ENCODE assay signal across 12 mouse cellular contexts in the genomic region with DNA sequence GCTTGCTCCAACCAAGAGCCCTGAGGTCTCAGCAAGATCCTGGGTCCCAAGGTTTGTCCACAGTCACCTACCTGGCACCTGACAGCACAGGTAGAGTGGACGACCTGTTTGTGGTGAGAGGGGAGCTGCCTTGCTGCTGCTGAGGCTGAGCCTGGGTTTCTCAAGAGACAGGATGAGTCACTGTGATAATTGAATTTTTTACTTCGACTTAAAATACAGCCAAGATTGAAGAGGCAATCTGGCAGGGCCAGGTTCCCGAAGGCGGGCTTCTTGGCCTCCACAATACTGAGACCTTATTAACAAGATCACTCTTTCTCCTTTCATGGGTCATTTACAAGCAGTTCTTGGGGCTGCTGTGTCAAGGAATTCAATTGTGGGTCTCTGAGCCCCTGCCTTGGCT.
DNase-seq lines count a peak whose midpoint lies in the region; ATAC-seq and TF ChIP-seq lines count a peak whose summit lies in the region.
"Had no signal": no experiment of that assay in that cellular context is flagged by ENCODE, and none has a peak within 500 bp of the region (broad histone marks: within the 10 kb centered on the region; RNA-seq: fewer than 3 reads in every experiment).

No protein-coding gene starts in this region.

- no peaks in the 10 kb centered on the region; the same call in 1 of the 2 replicates for H3K36me3 ChIP-seq in heart, adult 2 months (ENCODE audit: control insufficient read depth, insufficient read depth, low read length)
- peaks cover 16% of the 10 kb centered on the region for H3K36me3 ChIP-seq in lung, embryonic 15.5 days
- H3K36me3 ChIP-seq in forebrain, embryonic 13.5 days (ENCODE audit: poor library complexity, severe bottlenecking) = peaks cover 53% of the 10 kb centered on the region

- DNase-seq in adrenal gland, adult 2 months = peak; percentile 40
- no peak for DNase-seq in adrenal gland, adult 8-10 months
- DNase-seq in heart, adult 2 months = peak; percentile 24 to 27
- DNase-seq in heart, postnatal 4 days = no peak
- DNase-seq in lung, adult 18-20 months = no peak
- DNase-seq in right cerebral cortex, postnatal 36 days (ENCODE audit: low spot score in 2 of 2) = peak; percentile 17 to 30

- ATAC-seq in lung, embryonic 15.5 days (ENCODE audit: borderline replicate concordance, extremely low read depth, low FRiP score, low TSS enrichment) = no peak
- no peak for ATAC-seq in forebrain, embryonic 13.5 days

- no peak overlapping the region for H3K4me3 ChIP-seq in heart, adult 2 months
- H3K4me3 ChIP-seq in lung, embryonic 15.5 days = no peak overlapping the region
- H3K4me3 ChIP-seq in forebrain, embryonic 13.5 days = no peak overlapping the region
- H3K4me3 ChIP-seq: midbrain, embryonic 12.5 days had no signal

- H3K79me2 ChIP-seq in heart, adult 2 months (replicated peaks; ENCODE audit: control insufficient read depth, insufficient read depth, low read length) = no peaks in the 10 kb centered on the region

- WGBS in heart, adult 2 months = 43% methylated on average over 4 of the region's 4 CpGs
- WGBS in lung, embryonic 15.5 days = 81% methylated on average over 4 of the region's 4 CpGs
- WGBS in forebrain, embryonic 13.5 days = 87% methylated on average over 4 of the region's 4 CpGs

- no peaks in the 10 kb centered on the region for H3K9me3 ChIP-seq in lung, embryonic 15.5 days
- no peaks in the 10 kb centered on the region for H3K9me3 ChIP-seq in forebrain, embryonic 13.5 days (replicated peaks)
- H3K9me3 ChIP-seq: G1E; midbrain, embryonic 12.5 days had no signal

- peak overlapping the region; percentile 48 for H3K27ac ChIP-seq in heart, adult 2 months
- H3K27ac ChIP-seq in lung, embryonic 15.5 days = 0 out of 2 replicates have a peak overlapping the region, but pooled peaks have one; percentile 26
- no peak overlapping the region for H3K27ac ChIP-seq in forebrain, embryonic 13.5 days
- H3K27ac ChIP-seq: hindbrain, postnatal 0 days; midbrain, embryonic 12.5 days had no signal

- no peak overlapping the region for H3K9ac ChIP-seq in heart, adult 2 months (ENCODE audit: low read depth, low read length)
- no peak overlapping the region for H3K9ac ChIP-seq in lung, embryonic 15.5 days
- no peak overlapping the region for H3K9ac ChIP-seq in forebrain, embryonic 13.5 days
- H3K9ac ChIP-seq: lung, embryonic 14.5 days; midbrain, embryonic 12.5 days had no signal

- TF ChIP-seq POLR2A in heart, adult 2 months (IDR thresholded peaks at IDR 0.05; ENCODE audit: insufficient read depth, low read depth, low read length) = no peak

- TF ChIP-seq EP300 in heart, adult 2 months (IDR thresholded peaks at IDR 0.05; ENCODE audit: insufficient read depth, low read depth, low read length) = no peak

- intact Hi-C loops in heart, adult 2 months (cut with DNase I) = no loop called here

- H3K27me3 ChIP-seq in heart, adult 2 months (ENCODE audit: control insufficient read depth, insufficient read depth, low read length) = no peaks in the 10 kb centered on the region
- no peaks in the 10 kb centered on the region for H3K27me3 ChIP-seq in lung, embryonic 15.5 days
- no peaks in the 10 kb centered on the region for H3K27me3 ChIP-seq in forebrain, embryonic 13.5 days
- H3K27me3 ChIP-seq: midbrain, embryonic 12.5 days had no signal

- peaks cover 13% of the 10 kb centered on the region for H3K4me1 ChIP-seq in heart, adult 2 months (ENCODE audit: control insufficient read depth, insufficient read depth, low read length)
- H3K4me1 ChIP-seq in lung, embryonic 15.5 days = peaks cover 8% of the 10 kb centered on the region; the same call in 1 of the 2 replicates
- peaks cover 11% of the 10 kb centered on the region for H3K4me1 ChIP-seq in forebrain, embryonic 13.5 days
- H3K4me1 ChIP-seq: midbrain, embryonic 12.5 days had no signal

- no peak for TF ChIP-seq CTCF in heart, adult 2 months (IDR thresholded peaks at IDR 0.05)

- no peak overlapping the region for H3K4me2 ChIP-seq in lung, embryonic 15.5 days
- no peak overlapping the region for H3K4me2 ChIP-seq in forebrain, embryonic 13.5 days
- H3K4me2 ChIP-seq: lung, embryonic 14.5 days; midbrain, embryonic 12.5 days had no signal

Comparison
In these comparisons a context has a peak if more than half of its experiments do, and no peak if none do; other contexts are left out.
1. DNase-seq: peak in adrenal gland, adult 2 months (single experiment), heart, adult 2 months (2 of 2) and right cerebral cortex, postnatal 36 days (2 of 2); none in adrenal gland, adult 8-10 months (single experiment), heart, postnatal 4 days (single experiment) and lung, adult 18-20 months (0 of 2).